Mouse (Mus musculus): ENCODE data around the gene Hs3st5. TPM values are rescaled to one million over a fixed set of nuclear protein-coding genes. Genes with fewer than 3 reads are reported as not detected.

Gene Hs3st5
- polyA plus RNA-seq, 1 experiment from 2014 or later = not detected

GRCm38 (mm10) chr10:36803705-36804104 lies 297.1 kb downstream of the Hs3st5 start:
- Histone ChIP-seq H3K36me3 (ENCODE audit: inconsistent target) (no peaks in the 10 kb centered on the region), H3K27ac (no peak overlapping the region), H3K79me2 (ENCODE audit: inconsistent target) (no peaks in the 10 kb centered on the region), H3K4me3 (ENCODE audit: inconsistent target) (no peak overlapping the region)
- WGBS (ENCODE audit: missing documents) = 56% methylated on average over 2 of the region's 2 CpGs

- H3K36me3 ChIP-seq (ENCODE audit: inconsistent target) = no peaks in the 10 kb centered on the region
- 86% methylated on average over 4 of the region's 4 CpGs for WGBS (ENCODE audit: missing documents)
- no peaks in the 10 kb centered on the region for H3K79me2 ChIP-seq (ENCODE audit: inconsistent target)
- H3K4me3 ChIP-seq (ENCODE audit: inconsistent target) = no peak overlapping the region
- no peak overlapping the region for H3K27ac ChIP-seq
Observed at GRCm38 (mm10) chr10:36805265-36805664, 298.7 kb downstream of the Hs3st5 start.

GRCm38 (mm10) chr10:36805788-36806187 lies 299.2 kb downstream of the Hs3st5 start:
- no peak overlapping the region for H3K4me3 ChIP-seq (ENCODE audit: inconsistent target)
- no peaks in the 10 kb centered on the region for H3K79me2 ChIP-seq (ENCODE audit: inconsistent target)
- H3K36me3 ChIP-seq (ENCODE audit: inconsistent target) = no peaks in the 10 kb centered on the region
- WGBS (ENCODE audit: missing documents) = 88% methylated on average over 5 of the region's 5 CpGs
- H3K27ac ChIP-seq = no peak overlapping the region

- WGBS (ENCODE audit: missing documents) = 81% methylated on average over 5 of the region's 5 CpGs
- Histone ChIP-seq H3K36me3 (ENCODE audit: inconsistent target) (no peaks in the 10 kb centered on the region), H3K4me3 (ENCODE audit: inconsistent target) (no peak overlapping the region), H3K27ac (no peak overlapping the region), H3K79me2 (ENCODE audit: inconsistent target) (no peaks in the 10 kb centered on the region)
Observed at GRCm38 (mm10) chr10:36807007-36807406, 300.4 kb downstream of the Hs3st5 start.

- Histone ChIP-seq H3K36me3 (ENCODE audit: inconsistent target) (no peaks in the 10 kb centered on the region), H3K27ac (no peak overlapping the region), H3K4me3 (ENCODE audit: inconsistent target) (no peak overlapping the region), H3K79me2 (ENCODE audit: inconsistent target) (no peaks in the 10 kb centered on the region)
Observed at GRCm38 (mm10) chr10:36818867-36819266, 312.3 kb downstream of the Hs3st5 start.

- H3K27ac ChIP-seq = no peak overlapping the region
- H3K4me3 ChIP-seq (ENCODE audit: inconsistent target) = no peak overlapping the region
- WGBS (ENCODE audit: missing documents) = 83% methylated on average over 3 of the region's 3 CpGs
- H3K79me2 ChIP-seq (ENCODE audit: inconsistent target) = no peaks in the 10 kb centered on the region
- H3K36me3 ChIP-seq (ENCODE audit: inconsistent target) = no peaks in the 10 kb centered on the region
Observed at GRCm38 (mm10) chr10:36829079-36829478, 322.5 kb downstream of the Hs3st5 start.

GRCm38 (mm10) chr10:36832204-36832603 lies 325.6 kb downstream of the Hs3st5 start:
- WGBS (ENCODE audit: missing documents) = 81% methylated on average over 3 of the region's 3 CpGs
- Histone ChIP-seq H3K36me3 (ENCODE audit: inconsistent target) (no peaks in the 10 kb centered on the region), H3K4me3 (ENCODE audit: inconsistent target) (no peak overlapping the region), H3K79me2 (ENCODE audit: inconsistent target) (no peaks in the 10 kb centered on the region), H3K27ac (no peak overlapping the region)

- Histone ChIP-seq H3K4me3 (ENCODE audit: inconsistent target) (no peak overlapping the region), H3K27ac (no peak overlapping the region), H3K36me3 (ENCODE audit: inconsistent target) (no peaks in the 10 kb centered on the region), H3K79me2 (ENCODE audit: inconsistent target) (no peaks in the 10 kb centered on the region)
- 15% methylated on average over 5 of the region's 5 CpGs for WGBS (ENCODE audit: missing documents)
Observed at GRCm38 (mm10) chr10:36834224-36834623, 327.6 kb downstream of the Hs3st5 start.

- Histone ChIP-seq H3K27ac (no peak overlapping the region), H3K4me3 (ENCODE audit: inconsistent target) (no peak overlapping the region), H3K79me2 (ENCODE audit: inconsistent target) (no peaks in the 10 kb centered on the region), H3K36me3 (ENCODE audit: inconsistent target) (no peaks in the 10 kb centered on the region)
- 87% methylated on average over 5 of the region's 5 CpGs for WGBS (ENCODE audit: missing documents)
Observed at GRCm38 (mm10) chr10:36835836-36836516, 329.4 kb downstream of the Hs3st5 start.

GRCm38 (mm10) chr10:36850231-36850630 lies 343.6 kb downstream of the Hs3st5 start:
- no peaks in the 10 kb centered on the region for H3K36me3 ChIP-seq (ENCODE audit: inconsistent target)
- no peak overlapping the region for H3K4me3 ChIP-seq (ENCODE audit: inconsistent target)
- H3K27ac ChIP-seq = no peak overlapping the region
- no peaks in the 10 kb centered on the region for H3K79me2 ChIP-seq (ENCODE audit: inconsistent target)
- WGBS (ENCODE audit: missing documents) = 91% methylated on average over 3 of the region's 3 CpGs

- 82% methylated on average over 2 of the region's 2 CpGs for WGBS (ENCODE audit: missing documents)
- H3K36me3 ChIP-seq (ENCODE audit: inconsistent target) = no peaks in the 10 kb centered on the region
Observed at GRCm38 (mm10) chr10:36862127-36862895, 355.7 kb downstream of the Hs3st5 start.

More at GRCm38 (mm10) chr10:36862127-36862895, 355.7 kb downstream of the Hs3st5 start:
- no peak overlapping the region for H3K27ac ChIP-seq
- H3K4me3 ChIP-seq (ENCODE audit: inconsistent target) = no peak overlapping the region
- no peaks in the 10 kb centered on the region for H3K79me2 ChIP-seq (ENCODE audit: inconsistent target)

All from macrophage (primary cell).